Mouse (Mus musculus) cortical plate, adult 2 months (tissue): ENCODE measurements around the gene Brinp2.

ENCODE experiments used
- CTCF ChIP-seq: fragments of 200-500 bp; IDR thresholded peaks from 2 replicates; pipeline ENCODE4 v1.5.1; 2011; ENCODE audit warnings: mild to moderate bottlenecking, control low read depth, low read length; ENCODE audit not compliant: insufficient read depth; ENCODE audit errors: extremely low read depth
- POLR2A ChIP-seq: fragments of 200-500 bp; IDR thresholded peaks from 2 replicates; pipeline ENCODE4 v1.6.1; 2011; ENCODE audit warnings: mild to moderate bottlenecking, low read length, control low read depth; ENCODE audit not compliant: insufficient read depth; ENCODE audit errors: extremely low read depth

- no peak for TF ChIP-seq POLR2A
- 0 out of 2 replicates have a peak, but pooled peaks have one; percentile 13 for TF ChIP-seq CTCF
Measured at GRCm38 (mm10) chr1:158238722-158239121, 117.4 kb downstream of the Brinp2 start.
